Comparison of ENCODE assay signal across 8 mouse cellular contexts in the genomic region with DNA sequence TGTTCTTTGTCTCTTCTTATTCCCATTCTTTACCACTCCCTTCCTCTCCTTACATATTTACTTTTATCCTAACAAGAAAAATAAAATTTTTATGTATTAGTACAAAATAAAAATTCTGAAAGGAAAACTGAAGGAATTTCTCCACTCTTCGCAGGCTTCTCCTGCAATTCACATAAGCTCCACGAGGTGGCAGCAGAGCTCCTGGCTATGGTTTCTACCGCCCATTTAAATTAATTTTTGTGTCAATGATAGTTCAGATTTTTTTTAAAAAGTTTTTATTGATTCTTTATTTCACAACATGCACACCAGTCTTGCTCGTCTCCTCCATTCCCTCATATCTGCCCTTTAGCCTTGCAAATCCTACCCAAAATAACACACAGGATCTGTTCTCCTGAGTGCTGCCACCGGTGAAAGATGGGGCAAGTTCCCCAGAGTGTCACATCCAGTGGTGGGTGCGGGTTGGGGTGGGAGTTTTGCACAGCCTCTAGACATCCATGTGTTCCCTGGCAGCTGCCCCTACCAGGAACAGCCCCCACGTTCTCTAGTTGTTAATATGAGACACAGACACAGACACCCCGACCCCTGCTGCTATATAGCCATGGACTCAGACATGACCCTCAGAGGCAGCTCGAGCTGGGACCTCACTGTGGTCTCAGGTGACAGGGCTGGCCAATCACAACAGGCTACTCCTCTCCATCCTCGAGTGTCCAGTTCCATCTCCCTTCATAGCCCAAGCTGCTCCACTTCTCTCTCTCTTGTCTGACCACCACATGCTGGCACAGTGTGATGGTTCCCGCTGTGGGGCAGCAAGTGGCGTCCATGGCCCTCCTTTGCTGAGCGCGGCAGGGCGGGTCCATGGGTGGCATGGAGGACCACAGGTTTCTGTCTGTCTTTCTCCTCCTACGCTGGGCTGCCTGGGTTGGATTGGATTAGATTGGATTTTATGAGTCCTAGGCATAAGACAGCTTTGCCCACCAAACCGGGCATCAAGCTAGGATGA. TPM values are rescaled to one million over a fixed set of nuclear protein-coding genes. Genes with fewer than 3 reads are reported as not detected.
DNase-seq lines count a peak whose midpoint lies in the region; ATAC-seq lines count a peak whose summit lies in the region.

No protein-coding gene starts in this region.

- H3K27me3 ChIP-seq in heart, embryonic 11.5 days (ENCODE audit: control insufficient read depth, insufficient read depth, low read length): no peaks in the 10 kb centered on the region
- H3K27me3 ChIP-seq in embryonic facial prominence, embryonic 15.5 days: no peaks in the 10 kb centered on the region

- no peaks in the 10 kb centered on the region for H3K9me3 ChIP-seq in heart, embryonic 11.5 days (replicated peaks; ENCODE audit: control insufficient read depth, low read length)
- no peaks in the 10 kb centered on the region for H3K9me3 ChIP-seq in embryonic facial prominence, embryonic 15.5 days (replicated peaks)

- no peaks in the 10 kb centered on the region for H3K36me3 ChIP-seq in heart, embryonic 11.5 days (ENCODE audit: control insufficient read depth, insufficient read depth, low read length)
- H3K36me3 ChIP-seq in embryonic facial prominence, embryonic 15.5 days: no peaks in the 10 kb centered on the region

- H3K4me1 ChIP-seq in heart, embryonic 11.5 days (ENCODE audit: control insufficient read depth, insufficient read depth, low read length): no peaks in the 10 kb centered on the region
- H3K4me1 ChIP-seq in embryonic facial prominence, embryonic 15.5 days: no peaks in the 10 kb centered on the region

- H3K4me2 ChIP-seq in heart, embryonic 11.5 days: no peak overlapping the region
- H3K4me2 ChIP-seq in embryonic facial prominence, embryonic 15.5 days (replicated peaks): no peak overlapping the region

- DNase-seq in heart, adult 8-10 months (ENCODE audit: low spot score): peak; percentile 25
- peak; percentile 36 for DNase-seq in A20 (ENCODE audit: low read depth, low spot score)
- peak; percentile 62 for DNase-seq in adrenal gland, postnatal 10 days
- peak; percentile 65 for DNase-seq in kidney, postnatal 10 days
- DNase-seq in lung, postnatal 14 days: peak; percentile 58

- no peak for ATAC-seq in heart, embryonic 11.5 days (replicated peaks; ENCODE audit: insufficient number of reproducible peaks, low FRiP score, low TSS enrichment)
- ATAC-seq in embryonic facial prominence, embryonic 15.5 days (ENCODE audit: insufficient number of reproducible peaks, low FRiP score, low TSS enrichment, low read depth): peak; percentile 19; the same call in 1 of the 2 replicates
- ATAC-seq in inflammation-experienced regulatory T-cells, adult 6 months: no peak

- H3K27ac ChIP-seq in heart, embryonic 11.5 days (ENCODE audit: low read depth, low read length): no peak overlapping the region
- H3K27ac ChIP-seq in embryonic facial prominence, embryonic 15.5 days (replicated peaks): no peak overlapping the region

- no peak overlapping the region for H3K4me3 ChIP-seq in heart, embryonic 11.5 days (ENCODE audit: low read depth, low read length)
- no peak overlapping the region for H3K4me3 ChIP-seq in embryonic facial prominence, embryonic 15.5 days (replicated peaks)

- H3K9ac ChIP-seq in heart, embryonic 11.5 days (ENCODE audit: low read depth, low read length): no peak overlapping the region
- no peak overlapping the region for H3K9ac ChIP-seq in embryonic facial prominence, embryonic 15.5 days

- 41% methylated on average over 17 of the region's 17 CpGs for WGBS in heart, embryonic 11.5 days (ENCODE audit: insufficient replicate concordance)
- 50% methylated on average over 17 of the region's 17 CpGs for WGBS in embryonic facial prominence, embryonic 15.5 days

RNA-seq across cellular contexts. Expression of a gene that starts 18.3 kb away (rescaled TPM):
- total RNA-seq in heart, adult 8-10 months (2022): not detected
- polyA plus RNA-seq in heart, embryonic 11.5 days (2014; fragmentation: Nextera tagmentation; extraction: Ambion mirVana): not detected in 2 replicates
- 10 to 100 TPM in 1 of 2 experiments, 1 to 10 TPM in 1; 9.2 to 10.6 TPM for total RNA-seq in adrenal gland, postnatal 10 days (2021)
- polyA plus RNA-seq in embryonic facial prominence, embryonic 15.5 days (2015; fragmentation: Nextera tagmentation; extraction: Ambion mirVana): 158 and 184 TPM in 2 replicates
- not detected for polyA plus RNA-seq in inflammation-experienced regulatory T-cells, adult 6 months (2017; shearing (Covaris generic))

Comparison
In these comparisons a context has a peak if more than half of its experiments do, and no peak if none do; other contexts are left out.
1. RNA of a gene that starts 18.3 kb away (polyA plus RNA-seq): 158 to 184 TPM in embryonic facial prominence, embryonic 15.5 days; not detected in heart, embryonic 11.5 days and not detected in inflammation-experienced regulatory T-cells, adult 6 months; every median in the first group is over 100 times any median in the second.
2. Peak in every context shown above with its lines, with median percentiles within 50 percentile points of each other: DNase-seq.